Mouse (Mus musculus): ENCODE measurements at regions not wholly inside any gene's neighbourhood (a gene's known extent, or its start where the extent isn't known, plus 50 kb on each side); places are given as distances from the start of the nearest gene placed in this dataset.
A peak's percentile ranks its signal among the peaks of the same experiment; 100 is the strongest.

DNA sequence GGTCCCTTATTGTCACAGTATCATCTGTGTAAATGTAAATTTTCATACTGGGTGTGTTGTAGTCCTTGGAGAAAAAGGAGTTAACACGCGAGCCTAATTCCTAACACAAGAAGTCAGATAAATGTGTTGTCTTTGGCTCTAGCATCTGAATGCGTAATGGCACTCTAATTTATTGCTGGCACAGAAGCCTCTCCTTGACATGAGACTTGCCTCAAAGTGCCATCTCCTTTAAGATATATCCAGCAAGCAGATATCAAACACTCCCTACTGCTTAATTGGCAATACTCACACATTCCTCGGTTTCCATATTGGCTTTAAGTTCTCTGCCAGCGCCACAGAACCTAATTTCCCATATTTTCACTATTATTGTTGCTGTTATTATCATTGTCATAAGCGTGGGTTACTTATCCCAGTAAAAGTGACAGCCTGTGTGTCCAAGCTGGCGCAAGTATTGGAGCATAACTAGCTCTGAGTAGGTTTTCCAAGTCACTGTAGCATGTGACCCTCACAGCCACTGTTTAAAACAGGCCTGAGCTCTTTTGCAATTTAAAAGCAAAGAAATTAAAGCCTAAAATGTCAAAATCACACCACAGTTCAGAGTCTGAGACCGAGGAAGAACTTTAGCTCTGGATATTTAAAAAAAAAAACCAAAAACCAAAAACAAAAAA, 156.9 kb upstream of the Gorab start:
- no peak for DNase-seq (ENCODE audit: low spot score in 2 of 2)

DNA sequence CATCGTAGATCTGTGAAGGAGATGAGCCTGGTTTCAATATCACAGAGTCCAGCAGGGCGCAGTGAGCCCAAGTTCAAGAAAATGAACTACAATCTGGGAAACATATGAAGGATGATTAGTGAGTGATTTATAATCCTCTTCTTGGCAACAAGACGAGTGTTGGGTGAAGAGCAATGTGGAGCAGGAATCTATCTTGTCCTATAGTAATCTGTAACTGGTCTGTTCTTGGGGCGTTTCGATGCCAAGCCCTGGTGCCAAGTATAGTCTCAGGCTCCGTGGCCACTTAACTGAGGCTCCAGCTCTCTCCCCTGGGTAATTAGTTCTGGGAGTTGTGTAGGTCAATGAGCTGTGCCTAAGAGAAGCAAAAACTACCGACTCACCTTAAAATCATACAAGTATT, 154.4 kb upstream of the Gorab start:
- no peak for DNase-seq (ENCODE audit: low spot score in 2 of 2)

DNA sequence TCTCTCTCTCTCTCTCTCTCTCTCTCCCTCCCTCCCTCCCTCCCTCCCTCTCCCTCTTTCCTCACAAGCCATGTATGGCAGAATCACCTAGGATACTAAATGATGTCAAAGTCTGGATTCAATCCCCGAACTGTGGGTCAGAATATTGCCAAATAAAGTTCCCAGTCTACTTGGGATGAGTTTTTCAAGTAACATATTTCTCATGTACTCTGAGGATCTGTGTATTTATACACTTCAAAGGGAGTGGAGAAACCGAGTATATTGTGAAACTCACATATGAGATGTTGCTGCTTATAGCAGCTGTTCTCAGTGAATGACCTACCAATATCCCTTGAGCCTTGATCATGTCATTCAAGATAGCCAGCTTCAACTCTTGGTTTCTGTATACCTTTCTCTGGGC, 151.7 kb upstream of the Gorab start:
- DNase-seq (ENCODE audit: low spot score in 2 of 2): no peak

DNA sequence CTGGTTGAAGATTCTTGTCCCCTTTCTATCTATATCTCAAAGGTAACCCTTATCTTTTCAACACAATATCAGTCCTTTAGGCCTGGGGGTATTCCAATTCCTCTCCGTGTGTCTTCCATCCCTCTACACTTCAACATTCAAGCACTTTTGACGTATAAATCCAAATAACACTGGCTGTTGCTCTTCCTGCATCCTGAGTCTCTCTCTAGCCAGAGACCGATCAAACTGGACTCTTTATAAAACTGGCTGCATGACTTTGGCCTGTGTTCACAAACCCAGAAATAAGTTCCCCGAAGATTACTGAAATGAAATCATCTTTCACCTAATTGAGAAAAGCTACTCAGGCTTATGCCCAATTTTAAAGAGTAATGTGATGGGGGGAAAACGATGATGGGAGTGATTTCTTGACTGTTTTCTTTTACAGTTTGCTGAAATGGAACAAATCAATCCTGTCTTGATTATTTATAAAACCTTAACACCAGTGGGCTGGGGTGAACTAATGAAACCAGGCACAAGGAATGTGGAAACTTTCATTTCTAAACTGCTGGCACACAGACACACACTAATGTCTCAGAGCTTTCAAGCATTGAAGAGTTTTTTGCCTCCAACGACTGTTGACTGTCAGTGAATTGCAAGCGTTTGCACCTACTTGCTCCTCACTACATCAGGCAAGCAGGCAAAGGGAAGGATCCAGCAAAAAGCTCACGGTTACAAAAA, 135.5 kb upstream of the Gorab start:
- DNase-seq (ENCODE audit: low spot score in 2 of 2): no peak

DNA sequence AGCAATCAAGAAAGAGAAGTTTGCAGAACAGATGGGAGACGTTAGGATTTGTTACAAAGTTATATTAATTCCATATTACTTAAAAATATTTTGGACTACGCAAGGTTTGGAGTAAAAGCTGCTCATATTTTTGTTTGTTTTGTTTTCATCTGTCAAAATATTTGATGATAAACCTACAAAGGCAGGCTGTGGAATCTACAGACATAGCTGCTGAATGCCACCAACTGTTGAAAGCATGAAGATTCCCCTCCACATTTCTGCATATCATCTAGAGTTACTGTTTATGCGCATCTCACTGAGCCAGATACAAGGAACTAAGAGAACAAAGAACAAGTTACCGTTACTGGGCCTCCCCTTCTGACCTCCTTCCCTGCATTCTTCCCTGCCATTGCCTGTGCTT, 127.1 kb upstream of the Gorab start:
- no peak for DNase-seq (ENCODE audit: low spot score in 2 of 2)

DNA sequence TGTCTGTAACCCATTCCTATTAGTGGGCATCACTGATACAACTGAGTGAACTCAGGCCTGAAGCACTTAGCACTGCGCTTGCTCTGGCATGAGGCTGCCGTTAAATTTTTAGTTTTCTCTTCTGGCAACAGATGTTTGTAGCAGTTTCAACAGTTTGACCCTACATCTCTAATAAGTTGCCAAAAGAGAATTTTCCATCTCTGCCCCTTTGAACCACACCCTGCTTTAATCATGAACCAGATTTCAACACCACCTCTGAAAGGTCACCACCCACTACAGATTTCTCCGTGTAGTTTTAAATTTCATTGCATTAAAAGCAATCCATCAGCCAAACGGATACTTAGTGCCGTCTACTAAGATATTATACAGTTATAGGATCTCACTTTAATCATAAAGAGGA, 114.5 kb upstream of the Gorab start:
- no peak for DNase-seq (ENCODE audit: low spot score in 2 of 2)

DNA sequence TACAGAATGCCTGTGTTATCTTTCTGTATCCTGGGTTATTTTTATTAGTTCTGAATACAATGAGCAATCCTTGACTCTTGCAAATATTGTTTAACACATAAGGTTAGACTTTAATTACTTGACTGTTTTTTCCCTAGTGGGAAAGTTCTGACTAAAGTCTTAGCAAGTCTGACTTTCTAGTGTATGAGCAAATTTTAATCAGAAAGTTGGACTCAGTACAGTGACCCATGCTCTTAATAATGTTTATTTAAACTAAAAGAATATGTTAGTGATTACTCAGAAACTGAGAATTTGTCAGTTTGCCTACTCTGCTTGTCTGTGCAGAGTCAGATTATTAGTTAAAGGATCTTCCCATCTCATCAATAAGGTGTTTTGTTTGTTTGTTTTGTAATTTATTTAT, 109.4 kb upstream of the Gorab start:
- no peak for DNase-seq (ENCODE audit: low spot score in 2 of 2)

DNA sequence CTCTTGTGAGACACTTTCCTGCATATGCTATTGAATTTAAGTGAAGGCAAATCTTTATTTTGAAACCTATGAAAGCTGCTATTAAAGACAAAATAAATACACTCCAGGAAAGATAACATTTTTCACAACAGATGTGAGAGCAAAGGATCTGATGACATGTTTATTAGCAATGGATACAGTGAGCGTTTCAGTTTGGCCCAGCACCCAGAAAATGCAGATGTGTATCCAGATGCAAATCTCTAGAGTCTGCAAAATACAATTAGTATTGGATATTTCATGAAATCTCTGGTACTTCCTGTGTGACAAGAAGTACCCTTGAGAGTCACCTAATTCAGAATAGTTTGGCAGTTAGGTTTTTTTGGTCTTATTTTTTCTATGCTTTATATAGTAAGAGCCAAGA, 108.5 kb upstream of the Gorab start:
- DNase-seq (ENCODE audit: low spot score in 2 of 2): no peak

DNA sequence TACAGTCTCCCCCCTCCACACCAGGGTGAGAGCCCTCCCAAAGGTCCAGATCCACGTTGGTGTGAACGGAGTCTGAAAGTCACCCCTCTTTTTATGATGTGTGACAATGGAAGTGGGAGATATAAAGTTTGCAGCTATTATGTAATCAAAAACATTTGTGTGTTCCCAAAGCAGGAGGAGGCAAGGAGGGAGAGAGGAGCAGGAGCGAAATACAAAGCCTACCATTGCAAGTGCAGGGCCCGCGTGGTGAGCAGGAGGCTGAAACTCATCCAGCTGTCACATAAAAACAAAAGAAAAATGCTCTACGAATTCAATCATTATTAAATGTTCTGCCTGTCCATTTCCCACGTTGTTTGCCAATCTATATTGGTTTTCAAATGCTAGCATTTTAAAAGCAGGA, 101.6 kb upstream of the Gorab start:
- peak in 1 of 2 experiments; percentile 25 for DNase-seq (ENCODE audit: low spot score in 2 of 2)

DNA sequence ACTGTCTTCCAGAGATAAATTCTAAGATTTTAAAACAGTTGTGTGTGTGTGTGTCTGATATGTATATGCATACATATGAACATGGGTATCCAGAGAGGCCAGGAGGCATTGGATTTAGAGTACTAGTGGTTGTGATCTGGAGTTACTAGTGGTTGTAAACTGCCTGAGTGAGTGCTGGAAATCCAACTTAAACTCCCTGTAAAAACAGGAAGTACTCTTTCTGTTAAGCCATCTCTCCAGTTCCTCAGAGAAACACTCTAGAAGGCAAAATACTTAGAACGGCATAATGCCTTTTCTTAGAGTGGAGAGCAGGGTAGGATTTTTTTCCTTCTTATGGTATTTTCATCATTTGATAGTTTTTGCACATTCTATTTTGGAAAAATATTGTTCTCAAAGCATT, 99.1 kb upstream of the Gorab start:
- DNase-seq (ENCODE audit: low spot score in 2 of 2): no peak

DNA sequence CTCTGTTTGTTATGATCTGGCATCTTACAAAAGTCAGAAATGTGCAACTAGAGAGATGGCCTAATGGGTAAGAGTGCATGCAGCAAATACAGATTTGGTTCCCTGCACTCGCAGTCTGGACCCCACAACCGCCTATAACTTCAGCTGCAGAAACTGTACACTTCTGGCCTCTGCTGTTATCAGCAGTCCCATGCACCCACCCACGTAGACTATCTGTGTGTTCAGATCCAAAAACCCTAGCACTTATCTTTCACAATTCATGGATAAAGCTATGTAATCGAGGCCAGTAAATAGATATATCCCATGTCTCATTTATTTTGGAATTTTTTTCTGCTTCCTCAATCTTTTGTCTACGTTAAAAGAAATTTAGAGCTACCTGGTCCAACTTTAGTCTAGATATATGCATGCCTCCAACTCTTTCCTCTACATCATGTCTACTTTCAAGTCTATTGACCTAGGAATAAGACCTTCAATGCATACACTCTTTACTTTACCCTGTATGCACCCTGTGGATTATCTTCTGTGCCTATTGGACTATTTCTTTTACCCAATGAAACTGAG, 95.0 kb upstream of the Gorab start:
- DNase-seq (ENCODE audit: low spot score in 2 of 2): no peak

DNA sequence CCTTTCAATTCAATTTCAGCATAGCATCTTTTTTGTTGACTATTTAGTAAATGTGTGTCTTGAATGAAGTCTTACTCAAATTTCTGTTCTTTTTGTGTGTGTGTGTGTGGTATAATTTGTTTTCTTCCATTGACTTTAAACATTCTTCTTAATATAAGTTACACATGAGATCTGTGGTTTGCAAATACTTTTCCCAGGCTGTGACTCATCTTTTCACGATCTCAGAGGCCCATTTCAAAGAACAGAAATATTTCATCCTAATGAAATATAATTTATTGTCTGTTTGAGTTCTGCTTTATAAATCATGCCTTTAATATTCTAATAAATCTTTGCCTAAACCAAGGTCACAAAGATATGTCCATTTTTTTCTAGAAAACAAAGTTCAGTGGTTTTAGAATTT, 92.9 kb upstream of the Gorab start:
- no peak for DNase-seq (ENCODE audit: low spot score in 2 of 2)

DNA sequence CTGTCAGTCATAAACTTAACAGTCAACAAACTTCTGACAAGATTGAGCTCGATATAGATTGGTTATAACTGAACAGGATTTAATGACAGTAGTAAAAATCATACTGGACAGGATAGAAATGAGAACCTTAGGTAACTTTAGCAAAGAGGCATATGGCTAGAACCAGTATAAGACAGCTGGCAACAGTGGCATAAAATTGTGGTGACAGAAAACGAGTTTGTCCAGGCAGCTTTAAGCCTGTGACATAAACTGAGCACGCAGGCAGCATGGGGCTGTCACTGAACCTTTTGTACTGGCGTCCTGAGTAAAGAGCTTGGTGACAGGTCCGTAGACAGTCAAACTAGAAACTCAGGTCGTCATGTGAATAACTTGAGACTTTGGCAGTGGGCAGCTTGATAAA, 85.1 kb upstream of the Gorab start:
- DNase-seq (ENCODE audit: low spot score in 2 of 2): no peak

DNA sequence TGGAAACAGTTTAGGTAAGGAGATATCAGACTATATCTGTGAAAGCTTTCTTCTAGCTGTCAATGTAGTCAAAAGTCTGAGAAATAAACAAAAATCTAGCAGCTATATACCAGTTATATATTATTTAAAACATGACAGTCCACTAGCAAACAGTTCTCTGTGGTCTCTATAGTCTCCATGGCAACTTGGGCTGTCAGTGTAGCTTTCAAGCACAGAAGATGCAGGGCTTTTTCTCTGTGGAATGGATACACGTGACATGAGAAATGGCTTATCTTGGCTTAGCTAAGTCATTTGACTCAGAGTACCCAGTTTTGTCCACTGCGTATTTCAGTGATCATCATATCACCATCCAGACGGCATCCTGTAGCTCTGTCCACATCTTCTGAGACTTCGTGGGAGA, 84.6 kb upstream of the Gorab start:
- no peak for DNase-seq (ENCODE audit: low spot score in 2 of 2)

DNA sequence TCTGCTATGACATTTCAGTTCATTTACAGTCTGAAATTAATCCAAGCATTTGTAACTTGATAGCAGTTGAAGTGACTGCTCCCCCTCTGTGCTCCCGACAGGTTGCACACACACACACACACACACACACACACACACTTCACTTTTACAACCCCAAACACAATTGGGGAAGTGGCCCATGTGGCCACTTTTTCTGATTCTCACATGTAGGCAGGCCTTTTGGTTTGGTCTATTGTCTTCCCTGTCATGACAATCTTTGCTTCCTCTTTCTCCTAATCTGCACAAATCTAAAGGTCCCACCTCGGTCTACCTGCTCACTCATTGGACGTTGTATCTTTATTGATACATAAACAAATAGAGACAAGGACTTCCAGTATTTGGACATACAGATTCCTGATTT, 79.6 kb upstream of the Gorab start:
- DNase-seq (ENCODE audit: low spot score in 2 of 2): no peak

DNA sequence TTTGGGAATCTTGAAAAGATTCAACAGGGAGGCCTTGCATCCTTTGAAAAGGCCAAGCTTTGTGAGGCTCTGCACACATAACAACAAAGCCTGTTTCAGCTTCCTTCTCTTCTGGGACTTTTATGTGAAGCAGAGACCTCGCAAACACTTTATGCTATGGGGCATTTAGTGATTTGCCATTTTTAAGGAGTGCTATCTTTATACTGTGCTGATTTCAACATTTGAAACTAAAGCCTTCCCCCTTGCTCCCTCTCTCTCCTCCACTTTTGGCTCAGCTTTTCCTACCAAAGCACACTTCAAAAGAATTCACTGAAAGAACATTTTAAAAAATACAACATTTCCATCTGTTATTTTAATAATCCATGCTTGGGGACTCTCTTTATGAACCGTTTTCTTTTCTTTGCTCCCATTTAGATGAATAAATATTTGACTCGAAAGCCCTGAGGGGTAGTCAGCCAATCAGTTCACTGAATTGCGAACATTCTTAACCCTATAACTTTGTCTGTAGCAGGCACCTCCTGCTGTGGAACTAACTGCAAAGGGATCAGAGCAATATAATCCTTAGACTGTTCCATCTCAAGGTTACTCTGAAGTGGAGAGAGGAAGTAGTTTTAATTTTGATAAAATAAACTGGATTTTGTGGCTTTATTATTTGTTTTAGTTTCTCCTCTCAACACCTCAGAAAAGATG, 74.2 kb upstream of the Gorab start:
- DNase-seq (ENCODE audit: low spot score in 2 of 2): no peak

DNA sequence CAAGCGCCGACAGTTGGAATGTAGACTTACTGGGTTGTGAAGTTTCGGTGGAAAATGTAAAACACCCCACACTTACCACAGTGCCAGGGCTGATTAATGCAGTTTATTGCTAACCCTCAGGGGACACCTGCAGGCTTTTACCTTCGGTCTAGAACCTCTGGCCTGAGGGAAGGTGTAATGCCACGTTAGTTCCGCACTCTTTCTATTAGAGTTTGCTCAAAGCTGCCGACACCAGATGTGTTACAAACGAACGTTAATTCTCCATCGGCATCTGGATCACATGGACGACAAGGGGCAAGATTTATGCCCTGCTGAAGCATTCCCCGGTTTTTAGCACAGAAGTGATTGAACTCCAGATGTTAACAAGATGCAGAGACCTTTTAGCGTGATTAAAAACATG, 57.7 kb upstream of the Gorab start:
- DNase-seq (ENCODE audit: low spot score in 2 of 2): no peak

DNA sequence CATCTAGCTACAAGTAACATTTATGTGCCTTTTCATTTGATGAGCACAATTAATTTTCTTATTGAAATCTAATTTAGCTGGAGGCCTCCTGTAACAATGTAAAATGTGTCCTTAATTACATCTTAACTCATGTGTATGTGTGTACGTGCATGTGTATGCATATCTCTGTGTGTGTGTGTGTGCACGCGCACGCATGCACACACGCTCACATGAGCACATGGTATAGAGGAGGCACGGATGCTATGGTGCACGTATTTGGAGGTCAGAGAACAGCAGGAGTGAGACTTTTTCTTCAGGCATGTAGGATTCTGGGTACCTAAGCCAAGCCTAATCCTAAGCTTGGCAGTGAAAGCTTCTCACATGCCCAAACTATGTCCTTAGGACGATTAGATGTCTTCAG, 52.9 kb upstream of the Gorab start:
- DNase-seq (ENCODE audit: low spot score in 2 of 2): no peak
